Mouse (Mus musculus) lung, embryonic 15.5 days (tissue): ENCODE measurements around the gene Tiam2. TPM values are rescaled to one million over a fixed set of nuclear protein-coding genes. Genes with fewer than 3 reads are reported as not detected.

Experiments
- ATAC-seq: fragments of 200-750 bp; cut with Nextera tagmentation; 2 replicates; pipeline ENCODE4 v1.8.0; 2017; ENCODE audit warnings: moderate number of reproducible peaks, borderline replicate concordance; ENCODE audit not compliant: low FRiP score, low TSS enrichment; ENCODE audit errors: extremely low read depth
- H3K27ac ChIP-seq: fragments of 300-500 bp; sonication (generic); 2 replicates; pipeline ENCODE4 v1.5.1; 2015; ENCODE audit warnings: moderate library complexity, mild to moderate bottlenecking, inconsistent platforms
- H3K27me3 ChIP-seq: fragments of 300-500 bp; sonication (generic); 2 replicates; pipeline ENCODE4 v1.6.1; 2015; ENCODE audit warnings: inconsistent platforms
- H3K36me3 ChIP-seq: fragments of 300-500 bp; sonication (generic); 2 replicates; pipeline ENCODE4 v1.6.1; 2015; ENCODE audit warnings: inconsistent platforms
- H3K4me1 ChIP-seq: fragments of 300-500 bp; sonication (generic); 2 replicates; pipeline ENCODE4 v1.6.1; 2015; ENCODE audit warnings: inconsistent platforms
- H3K4me2 ChIP-seq: fragments of 300-500 bp; sonication (generic); 2 replicates; pipeline ENCODE4 v1.6.1; 2015; ENCODE audit warnings: inconsistent platforms, mild to moderate bottlenecking, moderate library complexity
- H3K4me3 ChIP-seq: fragments of 300-500 bp; sonication (generic); 2 replicates; pipeline ENCODE4 v1.5.1; 2015; ENCODE audit warnings: mild to moderate bottlenecking, inconsistent platforms
- H3K9ac ChIP-seq: fragments of 300-500 bp; sonication (generic); 2 replicates; pipeline ENCODE4 v1.6.1; 2015; ENCODE audit warnings: inconsistent platforms
- H3K9me3 ChIP-seq: fragments of 300-500 bp; sonication (generic); 2 replicates; pipeline ENCODE4 v1.6.1; 2016; ENCODE audit warnings: inconsistent platforms
- WGBS: fragments of 180-500 bp; shearing (Covaris S2); methylation state at CpG from one replicate; pipeline ENCODE4 v1.1.7; 2015; 5-methylcytosine and 5-hydroxymethylcytosine counted together
- polyA plus RNA-seq: library from polyadenylated mRNA; unstranded; fragments of >200 nt; fragmentation: Nextera tagmentation; extraction: Ambion mirVana; gene quantifications from 2 replicates; pipeline ENCODE4 v1.2.1, GENCODE M21; 2015

The Tiam2 gene
- polyA plus RNA-seq, 1 experiment from 2014 or later: 5.4 TPM

GRCm38 (mm10) chr17:3436841-3437515 is 110.6 kb downstream of the Tiam2 start:
- peaks cover 7% of the 10 kb centered on the region; the same call in 1 of the 2 replicates for H3K4me1 ChIP-seq
- H3K27me3 ChIP-seq: no peaks in the 10 kb centered on the region
- 69% methylated on average over 12 of the region's 12 CpGs for WGBS
- H3K9me3 ChIP-seq: no peaks in the 10 kb centered on the region
- no peak overlapping the region for H3K4me3 ChIP-seq
- ATAC-seq: no peak
- H3K36me3 ChIP-seq: no peaks in the 10 kb centered on the region
- H3K4me2 ChIP-seq: no peak overlapping the region
- no peak overlapping the region for H3K27ac ChIP-seq
- no peak overlapping the region for H3K9ac ChIP-seq

- Histone ChIP-seq H3K4me3 (no peak overlapping the region), H3K36me3 (no peaks in the 10 kb centered on the region), H3K27ac (no peak overlapping the region), H3K9ac (no peak overlapping the region), H3K4me1 (peaks cover 9% of the 10 kb centered on the region), H3K9me3 (no peaks in the 10 kb centered on the region), H3K27me3 (no peaks in the 10 kb centered on the region), H3K4me2 (no peak overlapping the region; the same call in 1 of the 2 replicates)
- ATAC-seq: peak; percentile 79
- 34% methylated on average over 10 of the region's 10 CpGs for WGBS
Observed at GRCm38 (mm10) chr17:3442526-3443401, 116.4 kb downstream of the Tiam2 start.

GRCm38 (mm10) chr17:3446191-3446950 is 120.0 kb downstream of the Tiam2 start:
- H3K9me3 ChIP-seq: no peaks in the 10 kb centered on the region
- no peak for ATAC-seq
- H3K27me3 ChIP-seq: no peaks in the 10 kb centered on the region
- no peak overlapping the region for H3K4me3 ChIP-seq
- 43% methylated on average over 8 of the region's 8 CpGs for WGBS
- H3K9ac ChIP-seq: no peak overlapping the region
- H3K27ac ChIP-seq: no peak overlapping the region
- peaks cover 5% of the 10 kb centered on the region; the same call in 1 of the 2 replicates for H3K36me3 ChIP-seq
- H3K4me1 ChIP-seq: peaks cover 9% of the 10 kb centered on the region
- H3K4me2 ChIP-seq: no peak overlapping the region

- H3K9me3 ChIP-seq: no peaks in the 10 kb centered on the region
- WGBS: 32% methylated on average over 3 of the region's 3 CpGs
Observed at GRCm38 (mm10) chr17:3448725-3449124, 122.4 kb downstream of the Tiam2 start.

GRCm38 (mm10) chr17:3451077-3451476 is 124.7 kb downstream of the Tiam2 start:
- Histone ChIP-seq H3K36me3 (peaks cover 5% of the 10 kb centered on the region; the same call in 1 of the 2 replicates), H3K4me2 (no peak overlapping the region), H3K9me3 (no peaks in the 10 kb centered on the region), H3K4me1 (no peaks in the 10 kb centered on the region), H3K9ac (no peak overlapping the region), H3K27me3 (no peaks in the 10 kb centered on the region), H3K4me3 (no peak overlapping the region), H3K27ac (no peak overlapping the region)
- ATAC-seq: no peak
- WGBS: 80% methylated on average over 2 of the region's 2 CpGs

More at GRCm38 (mm10) chr17:3448725-3449124, 122.4 kb downstream of the Tiam2 start:
- no peak overlapping the region for H3K27ac ChIP-seq
- no peak overlapping the region for H3K9ac ChIP-seq
- ATAC-seq: no peak; the same call in 1 of the 2 replicates
- no peak overlapping the region for H3K4me2 ChIP-seq
- H3K4me3 ChIP-seq: no peak overlapping the region
- peaks cover 5% of the 10 kb centered on the region; the same call in 1 of the 2 replicates for H3K36me3 ChIP-seq
- no peaks in the 10 kb centered on the region for H3K27me3 ChIP-seq
- H3K4me1 ChIP-seq: no peaks in the 10 kb centered on the region

GRCm38 (mm10) chr17:3452571-3453311 is 126.4 kb downstream of the Tiam2 start:
- Histone ChIP-seq H3K4me3 (no peak overlapping the region), H3K27me3 (no peaks in the 10 kb centered on the region), H3K4me2 (no peak overlapping the region), H3K36me3 (peaks cover 5% of the 10 kb centered on the region; the same call in 1 of the 2 replicates), H3K27ac (no peak overlapping the region), H3K9ac (no peak overlapping the region), H3K9me3 (no peaks in the 10 kb centered on the region), H3K4me1 (no peaks in the 10 kb centered on the region)
- WGBS: 70% methylated on average over 12 of the region's 12 CpGs
- no peak for ATAC-seq

GRCm38 (mm10) chr17:3453946-3454345 is 127.6 kb downstream of the Tiam2 start:
- no peak for ATAC-seq
- Histone ChIP-seq H3K36me3 (peaks cover 5% of the 10 kb centered on the region; the same call in 1 of the 2 replicates), H3K9ac (no peak overlapping the region), H3K4me3 (no peak overlapping the region), H3K4me2 (no peak overlapping the region), H3K27me3 (no peaks in the 10 kb centered on the region), H3K4me1 (no peaks in the 10 kb centered on the region), H3K27ac (no peak overlapping the region), H3K9me3 (no peaks in the 10 kb centered on the region)
- 41% methylated on average over 10 of the region's 10 CpGs for WGBS

- no peaks in the 10 kb centered on the region for H3K9me3 ChIP-seq
- no peak for ATAC-seq
- no peak overlapping the region for H3K9ac ChIP-seq
- H3K4me2 ChIP-seq: no peak overlapping the region
- H3K4me3 ChIP-seq: no peak overlapping the region
- peaks cover 3% of the 10 kb centered on the region; the same call in 1 of the 2 replicates for H3K27me3 ChIP-seq
- WGBS: 79% methylated on average over 9 of the region's 9 CpGs
- no peaks in the 10 kb centered on the region for H3K4me1 ChIP-seq
- H3K27ac ChIP-seq: no peak overlapping the region
- H3K36me3 ChIP-seq: peaks cover 5% of the 10 kb centered on the region; the same call in 1 of the 2 replicates
Observed at GRCm38 (mm10) chr17:3454850-3455249, 128.5 kb downstream of the Tiam2 start.

GRCm38 (mm10) chr17:3457914-3458681 is 131.7 kb downstream of the Tiam2 start:
- no peak overlapping the region for H3K9ac ChIP-seq
- no peaks in the 10 kb centered on the region for H3K36me3 ChIP-seq
- WGBS: 47% methylated on average over 2 of the region's 2 CpGs
- H3K9me3 ChIP-seq: no peaks in the 10 kb centered on the region
- H3K4me3 ChIP-seq: no peak overlapping the region
- no peak for ATAC-seq
- H3K4me2 ChIP-seq: no peak overlapping the region
- H3K27ac ChIP-seq: no peak overlapping the region
- peaks cover 8% of the 10 kb centered on the region; the same call in 1 of the 2 replicates for H3K4me1 ChIP-seq
- H3K27me3 ChIP-seq: peaks cover 3% of the 10 kb centered on the region; the same call in 1 of the 2 replicates

GRCm38 (mm10) chr17:3465861-3466260 is 139.5 kb downstream of the Tiam2 start:
- no peak for ATAC-seq
- Histone ChIP-seq H3K9ac (no peak overlapping the region), H3K36me3 (no peaks in the 10 kb centered on the region), H3K4me2 (no peak overlapping the region), H3K27ac (no peak overlapping the region), H3K4me1 (peaks cover 14% of the 10 kb centered on the region; the same call in 1 of the 2 replicates), H3K4me3 (no peak overlapping the region), H3K27me3 (no peaks in the 10 kb centered on the region; the same call in 1 of the 2 replicates), H3K9me3 (no peaks in the 10 kb centered on the region)
- WGBS: 69% methylated on average over 4 of the region's 4 CpGs
